Mouse (Mus musculus) adrenal gland (tissue): Measurements from ENCODE around the gene Foxg1.

ENCODE experiments used
- intact Hi-C: fragments of 180-260 bp; cut with DNase I; formaldehyde crosslinking; loops from one replicate; pipeline ENCODE4 v1.15.1; 2025

The Foxg1 gene

DNA sequence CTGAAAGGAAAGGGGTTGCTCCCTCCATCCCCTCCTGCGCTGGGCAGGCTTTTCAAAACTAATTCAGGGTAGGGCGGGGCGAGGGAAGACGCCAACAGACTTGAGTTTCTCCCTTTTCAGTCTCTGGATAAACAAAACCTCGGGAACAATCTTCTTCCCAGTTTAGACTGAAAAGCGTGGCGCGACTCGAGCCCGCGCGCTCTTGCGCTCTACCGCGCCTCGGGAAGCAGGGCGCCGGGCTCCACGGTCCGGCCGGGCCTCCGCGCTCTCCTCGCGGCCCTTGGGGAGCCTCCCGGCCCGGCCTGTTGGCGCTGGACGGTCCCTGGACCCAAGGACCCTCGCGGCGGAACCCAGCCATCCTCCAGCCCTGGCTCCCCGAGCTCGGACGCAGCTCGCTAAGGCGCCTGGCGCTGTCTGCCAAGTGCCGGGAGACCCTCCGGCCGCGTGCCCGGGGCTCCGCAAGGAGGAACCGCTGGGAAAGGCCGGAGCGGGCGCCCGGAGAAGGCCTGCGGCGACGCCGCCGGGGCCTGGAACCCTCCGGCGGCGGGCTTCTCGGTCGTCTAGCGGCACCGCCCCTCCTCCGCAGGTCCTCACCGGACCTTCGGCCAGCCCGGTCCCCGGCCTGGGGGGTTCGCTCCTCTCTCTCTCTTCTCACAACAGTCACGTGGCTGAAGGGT is 18.8 kb downstream of the Foxg1 start:
- intact Hi-C loops: no loop called here

DNA sequence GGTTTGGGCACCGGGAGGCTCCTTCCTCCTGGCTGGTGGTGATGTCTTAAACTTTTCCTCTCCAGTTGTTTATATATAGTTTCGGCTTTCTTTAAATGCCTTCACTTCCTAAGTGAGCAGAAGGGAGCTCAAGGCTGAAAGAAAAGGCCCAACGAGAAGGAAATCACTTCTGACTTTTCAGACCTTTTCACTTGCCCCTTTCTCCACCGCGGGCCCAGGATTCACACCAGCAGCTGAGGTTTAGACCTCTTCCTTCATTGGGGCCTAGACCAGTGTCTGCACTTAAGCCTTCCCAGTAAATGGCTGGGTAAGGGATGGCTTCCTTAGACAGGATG is 19.3 kb downstream of the Foxg1 start:
- intact Hi-C loops: no loop called here

DNA sequence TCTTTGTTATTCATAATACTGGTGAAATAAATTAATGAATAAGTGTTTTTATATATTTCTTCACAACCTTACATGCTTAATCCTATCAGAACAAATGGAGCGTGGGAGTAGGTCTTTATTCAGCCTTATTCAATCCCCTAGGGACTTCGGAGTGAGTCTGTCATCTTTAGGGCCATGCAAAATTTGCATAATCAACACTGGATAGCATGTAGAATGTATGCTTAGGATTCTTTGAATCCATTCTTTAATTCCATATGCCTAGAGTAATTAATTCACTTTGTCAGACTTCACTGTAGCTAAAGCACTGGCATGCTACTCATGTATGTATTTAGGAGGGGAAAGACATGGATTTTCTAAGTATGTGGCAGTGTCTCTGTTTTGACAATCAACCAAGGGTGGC is 27.4 kb downstream of the Foxg1 start:
- intact Hi-C loops: no loop called here

DNA sequence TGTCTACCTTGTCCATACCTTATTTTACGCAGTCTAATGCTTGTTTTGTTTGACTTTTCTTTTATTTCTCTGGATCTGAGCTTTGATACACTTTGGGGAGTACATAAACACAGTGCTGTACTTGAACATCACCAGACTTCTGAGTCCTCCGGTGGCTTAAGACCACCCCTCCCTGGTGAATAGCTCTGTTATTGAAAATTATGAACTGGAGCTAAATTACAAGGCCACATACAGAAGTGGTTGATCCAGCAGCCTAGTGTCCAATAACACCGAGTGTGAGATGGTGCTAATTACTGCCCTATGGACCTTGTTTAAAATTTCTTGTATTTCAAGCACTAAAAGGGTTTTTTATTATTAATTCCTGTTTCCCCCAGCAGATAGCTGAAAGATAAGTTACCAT is 35.5 kb downstream of the Foxg1 start:
- intact Hi-C loops: no loop called here
